Mouse (Mus musculus) Muller cell, postnatal 12 days (primary cell): Measurements from ENCODE around the gene Nrp2.

Experiments used
- DNase-seq: peaks from one replicate; pipeline ENCODE4 v3.0.0-alpha.2; 2015; ENCODE audit errors: inconsistent ontology term

Nrp2 gene

GRCm38 (mm10) chr1:62859556-62860300 is 156.6 kb downstream of the Nrp2 start:
- peak; percentile 86 for DNase-seq

GRCm38 (mm10) chr1:62860327-62860726 is 157.2 kb downstream of the Nrp2 start:
- DNase-seq = no peak

GRCm38 (mm10) chr1:62860788-62861187 is 157.7 kb downstream of the Nrp2 start:
- peak; percentile 93 for DNase-seq
